Mouse (Mus musculus) induced T-regulatory cell, adult 2 months (primary cell): ENCODE results near the gene Vhl.
"Not testable (repeated sequence)": the region's sequence is repeated elsewhere in the genome, so short reads cannot be mapped to it uniquely, and the experiment has no call there.

Experiments
- DNase-seq: peaks from one replicate; pipeline ENCODE4 v3.0.0-alpha.2; 2012; ENCODE audit warnings: low read depth

The Vhl gene

DNA sequence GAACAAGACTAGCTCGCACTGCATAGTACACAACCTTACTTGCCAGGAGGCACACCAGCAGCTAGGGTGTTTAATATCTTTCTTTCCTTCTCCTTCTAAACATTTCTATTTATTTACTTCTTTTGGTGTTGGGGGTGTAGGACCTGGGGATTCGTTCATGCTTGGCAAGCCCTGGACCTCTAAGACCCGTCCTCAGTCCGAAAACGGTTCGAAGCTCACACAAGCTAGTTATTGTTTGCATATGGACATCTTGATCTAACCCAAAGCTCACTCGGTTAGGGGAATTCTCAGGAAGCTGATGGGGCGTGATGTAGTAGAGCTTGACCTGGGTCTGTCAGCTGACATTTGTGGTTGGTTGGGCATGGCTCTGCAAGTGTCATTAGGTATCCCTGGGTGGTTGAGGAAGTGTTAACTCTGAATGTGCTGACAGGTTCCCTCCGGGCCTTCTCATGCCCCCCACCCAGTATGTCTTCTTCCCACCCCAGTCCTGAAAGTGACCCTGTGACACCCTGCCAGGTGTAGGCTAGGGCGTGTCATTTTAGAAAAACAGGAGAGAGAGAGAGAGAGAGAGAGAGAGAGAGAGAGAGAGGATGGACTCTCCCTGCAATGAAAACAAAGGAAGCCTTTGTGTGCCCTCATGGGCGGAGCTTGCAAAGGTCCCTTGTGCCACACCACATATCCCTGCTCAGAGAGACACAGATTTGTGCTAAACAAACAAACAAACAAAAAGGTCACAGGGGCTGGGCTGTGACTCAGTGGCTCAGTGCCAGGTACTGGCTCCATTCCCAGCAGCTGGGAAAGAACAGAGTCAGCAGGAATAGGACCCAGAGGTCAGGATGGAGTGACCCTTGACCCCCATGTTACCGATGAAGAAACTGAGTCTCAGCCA lies 37.8 kb downstream of the Vhl start:
- DNase-seq: peak; percentile 91

DNA sequence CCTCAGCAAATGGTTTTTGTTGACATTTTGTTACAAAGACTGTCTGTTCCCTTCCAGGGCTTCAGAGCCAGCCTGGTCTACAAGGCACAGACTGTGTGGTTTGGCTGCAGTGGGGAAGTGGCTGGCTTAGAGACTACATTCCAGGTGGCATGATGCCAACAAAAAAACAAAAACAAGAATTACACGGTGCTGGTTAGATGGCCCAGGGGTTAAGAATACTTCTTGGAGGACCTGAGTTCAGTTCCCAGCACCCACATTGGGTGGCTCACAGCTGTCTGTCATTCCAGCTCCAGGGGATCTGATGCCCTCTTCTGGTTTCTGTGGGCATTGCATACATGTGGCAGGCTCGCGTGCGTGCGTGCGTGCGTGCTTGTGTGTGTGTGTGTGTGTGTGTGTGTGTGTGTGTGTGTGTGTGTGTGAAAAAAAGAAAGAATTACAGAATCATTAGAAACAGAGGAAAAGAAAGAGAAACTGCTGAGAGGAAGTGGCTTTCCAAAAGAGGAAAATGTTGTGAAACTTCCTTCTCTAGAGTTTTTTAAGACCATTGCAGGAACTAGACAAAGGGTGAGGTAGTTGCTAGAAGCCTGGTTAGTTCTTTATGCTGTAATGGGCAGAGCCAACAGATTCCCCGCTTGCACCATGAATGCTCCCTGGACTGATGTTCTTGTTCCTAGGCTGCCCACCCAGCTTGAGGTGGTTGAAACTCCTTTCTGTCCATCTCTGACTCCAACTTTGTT lies 39.4 kb downstream of the Vhl start:
- peak; percentile 61 for DNase-seq

DNA sequence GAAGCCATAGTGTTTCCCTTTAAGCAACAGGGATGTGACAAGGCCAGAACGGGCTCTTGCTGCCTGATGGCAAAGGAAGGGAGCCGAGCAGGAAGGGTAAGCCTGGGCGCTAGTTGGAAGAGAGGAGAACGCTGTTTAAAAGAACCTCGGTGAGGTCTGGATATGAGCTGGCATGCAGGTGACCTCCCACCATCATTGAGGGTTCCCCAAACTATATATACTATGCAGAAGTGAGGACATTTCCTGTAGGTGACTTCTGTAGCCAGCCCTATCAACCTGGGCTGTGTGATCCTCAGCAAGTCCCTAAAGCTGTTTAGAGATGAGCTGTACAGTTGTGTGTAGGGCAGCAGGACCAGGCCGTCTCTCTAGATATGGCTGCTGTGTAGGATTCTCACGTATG lies 40.5 kb downstream of the Vhl start:
- peak; percentile 32 for DNase-seq

DNA sequence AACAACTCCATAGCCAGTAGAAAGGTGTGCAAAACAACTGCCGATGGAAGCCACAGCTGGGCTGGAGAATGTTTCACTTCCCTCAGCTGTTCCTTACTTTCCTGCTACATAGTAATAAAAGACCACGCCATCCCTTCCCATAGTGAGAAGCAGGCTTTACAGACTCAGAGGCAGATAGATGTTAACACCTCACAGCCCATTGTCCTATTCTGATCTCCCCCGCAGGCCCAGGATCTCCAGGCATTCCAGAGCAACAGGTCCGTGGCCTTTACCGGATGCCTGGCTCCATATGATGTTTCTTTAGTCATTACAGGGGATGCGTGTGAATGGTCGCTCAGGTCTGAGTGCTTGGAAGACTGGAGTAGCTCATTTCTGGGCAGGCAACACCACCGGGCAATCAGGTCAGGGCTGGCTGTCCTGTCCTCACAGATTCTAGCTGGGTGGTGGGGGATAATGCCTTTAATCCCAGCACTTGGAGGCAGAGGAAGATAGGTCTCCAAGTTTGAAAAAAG lies 43.9 kb downstream of the Vhl start:
- DNase-seq: no peak

DNA sequence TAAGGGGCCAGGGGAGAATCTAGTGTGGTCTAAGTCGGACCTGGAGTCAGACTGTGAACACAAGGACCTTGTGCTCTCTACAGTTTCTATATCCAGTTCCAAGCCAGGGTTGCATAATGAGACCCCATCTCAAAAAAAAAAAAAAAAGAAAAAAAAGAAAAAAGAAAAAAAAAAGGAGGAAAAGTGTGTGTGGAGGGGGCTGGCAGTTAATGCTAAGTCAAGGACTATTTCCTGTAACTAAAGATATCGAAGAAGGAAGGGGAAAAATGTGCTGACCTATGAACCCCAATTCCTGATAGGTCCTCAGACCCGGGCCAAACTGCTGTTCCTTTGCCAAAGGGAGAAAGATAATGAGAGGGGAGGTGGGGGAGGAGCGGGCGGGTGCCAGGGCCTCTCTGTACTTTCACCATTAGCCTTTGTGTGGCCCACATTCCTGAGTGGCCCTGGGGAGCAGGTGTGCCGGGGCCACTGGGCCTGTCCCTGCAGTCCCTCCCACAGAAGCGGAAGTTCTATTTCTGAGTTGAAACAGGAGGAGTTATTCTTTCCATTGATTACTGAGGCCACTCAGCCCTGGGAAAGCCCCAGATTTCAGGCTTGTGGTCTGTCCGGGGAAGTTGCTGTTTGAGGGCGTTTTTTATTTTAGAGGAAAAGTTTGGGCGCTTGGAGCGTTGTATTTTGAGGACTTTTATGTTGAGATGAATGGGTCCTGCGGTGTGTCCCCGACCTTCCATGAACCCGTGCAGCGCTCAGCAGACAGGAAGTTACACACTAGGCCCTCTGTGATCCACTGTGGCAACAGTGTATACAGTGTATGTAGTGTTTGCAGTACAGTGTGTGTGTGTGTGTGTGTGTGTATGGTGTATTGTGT lies 44.8 kb downstream of the Vhl start:
- peak; percentile 93 for DNase-seq

DNA sequence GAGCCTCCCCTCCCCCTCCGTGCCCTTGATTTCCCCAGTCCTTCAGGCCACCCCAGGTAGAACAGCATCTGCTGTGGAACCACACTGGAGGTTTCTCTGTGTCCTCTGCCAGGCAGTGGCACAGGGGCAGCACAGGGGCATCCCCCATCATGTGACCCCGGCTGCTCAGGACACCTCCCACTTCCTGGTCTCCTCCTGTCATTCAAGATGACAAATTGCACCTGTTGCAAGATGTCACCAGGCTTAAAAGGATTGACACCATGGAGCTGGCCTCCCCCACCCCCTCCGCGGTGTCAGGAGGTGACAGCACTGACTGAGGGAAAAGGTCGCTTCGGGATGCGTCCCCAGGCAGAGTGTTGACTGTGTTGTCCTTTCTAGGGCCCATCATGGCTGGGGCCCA lies 46.1 kb downstream of the Vhl start:
- peak; percentile 93 for DNase-seq

DNA sequence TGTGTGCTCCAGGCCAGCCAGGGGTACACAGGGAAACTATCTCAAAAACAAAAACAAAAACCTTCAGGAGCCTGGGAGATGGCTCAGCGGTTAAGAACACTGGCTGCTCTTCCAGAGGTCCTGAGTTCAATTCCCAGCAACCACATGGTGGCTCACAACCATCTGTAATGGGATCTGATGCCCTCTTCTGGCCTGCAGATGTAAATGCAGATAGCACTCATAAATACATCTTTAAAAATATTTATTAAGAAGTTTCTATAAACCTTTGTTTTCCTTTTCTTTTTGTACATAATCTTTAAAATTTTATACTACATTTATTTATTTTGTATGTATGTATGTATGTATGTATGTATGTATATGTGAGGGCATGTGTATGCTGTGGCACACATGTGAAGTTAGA lies 48.3 kb downstream of the Vhl start:
- not testable (repeated sequence) for DNase-seq

DNA sequence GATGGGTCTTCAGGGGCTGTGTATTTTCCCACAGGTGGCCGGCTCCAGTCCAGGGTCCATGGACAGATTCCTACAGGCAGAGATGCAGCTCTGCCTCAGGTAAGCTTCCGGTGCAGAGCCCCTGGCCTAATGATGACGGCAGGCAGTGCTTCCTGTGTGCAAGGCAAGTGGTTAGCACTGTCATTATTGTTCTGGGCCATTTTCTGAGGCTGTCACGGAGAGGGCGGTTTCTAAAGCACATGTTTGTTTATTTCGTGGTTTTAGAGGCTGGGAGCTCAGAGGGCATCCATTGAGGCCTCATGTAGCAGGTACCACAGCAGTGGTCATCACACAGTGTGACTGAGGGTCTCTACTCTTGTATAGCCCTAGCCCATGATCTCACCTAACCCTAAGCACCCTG lies 49.2 kb downstream of the Vhl start:
- DNase-seq: peak; percentile 71

DNA sequence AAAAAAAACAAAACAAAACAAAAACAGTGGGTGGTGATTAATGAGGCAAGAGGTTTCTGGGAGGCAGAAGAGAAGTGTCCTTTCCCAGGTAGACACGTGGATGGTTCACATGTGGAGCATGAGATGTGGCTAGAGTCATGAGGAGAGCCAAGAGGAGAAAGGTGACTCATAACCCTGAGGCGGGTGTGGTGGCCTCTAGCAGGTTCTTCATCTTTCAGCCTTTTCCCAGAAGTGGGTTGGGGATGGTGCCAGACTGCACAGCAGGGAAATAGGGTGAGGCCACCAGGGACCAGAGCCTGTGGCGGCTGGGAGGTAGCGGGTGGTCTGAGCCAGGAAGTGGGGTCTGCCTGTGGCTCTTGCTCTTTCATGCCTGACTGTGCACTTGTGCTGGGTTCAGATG lies 51.5 kb downstream of the Vhl start:
- DNase-seq: peak; percentile 39

DNA sequence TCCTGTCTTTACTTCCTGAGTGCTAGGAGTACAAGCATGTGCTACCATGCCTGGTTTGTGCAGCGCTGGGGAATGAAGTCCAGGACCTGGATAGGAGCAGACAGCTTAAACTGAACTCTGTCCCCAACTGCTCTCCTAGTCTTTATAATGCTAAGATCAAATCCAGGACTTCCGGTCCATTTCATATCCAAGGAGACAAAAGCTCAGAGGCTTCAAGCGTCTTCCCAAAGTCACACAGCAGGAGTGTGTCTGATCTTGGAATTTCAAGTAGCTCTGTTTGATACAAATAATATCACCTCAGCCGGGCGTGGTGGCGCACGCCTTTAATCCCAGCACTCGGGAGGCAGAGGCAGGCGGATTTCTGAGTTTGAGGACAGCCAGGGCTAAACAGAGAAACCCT lies 52.2 kb downstream of the Vhl start:
- no peak for DNase-seq

DNA sequence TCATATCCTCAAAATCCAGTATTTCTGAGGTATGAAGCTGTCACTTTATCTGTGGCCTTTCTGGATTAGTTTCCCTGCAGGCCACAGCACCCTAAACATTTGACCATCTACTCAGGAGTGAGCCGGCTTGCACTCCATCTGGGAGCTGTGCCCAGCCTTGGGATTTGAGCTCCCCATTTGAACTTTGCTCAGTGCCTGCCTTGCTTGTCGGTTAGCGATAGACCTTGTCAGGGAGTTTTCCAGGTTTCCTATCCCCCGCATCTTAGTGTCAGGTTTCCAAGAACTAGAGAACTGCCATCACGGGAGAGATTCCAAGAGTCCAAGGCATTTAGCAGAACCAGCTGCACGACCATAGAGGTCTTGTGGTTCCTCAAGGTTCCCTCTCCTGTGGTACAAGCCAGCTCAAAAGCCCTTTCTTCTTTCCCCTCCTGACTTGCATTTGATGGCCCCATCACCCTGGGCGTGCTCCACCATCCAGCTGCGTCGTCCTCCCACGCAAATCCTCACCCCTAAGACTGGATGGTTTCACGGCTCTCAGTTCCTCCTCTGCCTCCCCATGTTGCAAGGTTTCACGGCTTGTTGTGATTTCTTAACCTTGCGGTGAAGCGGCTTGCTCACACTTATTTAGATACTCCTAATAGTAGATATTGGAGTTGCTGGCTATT lies 53.4 kb downstream of the Vhl start:
- DNase-seq: no peak

DNA sequence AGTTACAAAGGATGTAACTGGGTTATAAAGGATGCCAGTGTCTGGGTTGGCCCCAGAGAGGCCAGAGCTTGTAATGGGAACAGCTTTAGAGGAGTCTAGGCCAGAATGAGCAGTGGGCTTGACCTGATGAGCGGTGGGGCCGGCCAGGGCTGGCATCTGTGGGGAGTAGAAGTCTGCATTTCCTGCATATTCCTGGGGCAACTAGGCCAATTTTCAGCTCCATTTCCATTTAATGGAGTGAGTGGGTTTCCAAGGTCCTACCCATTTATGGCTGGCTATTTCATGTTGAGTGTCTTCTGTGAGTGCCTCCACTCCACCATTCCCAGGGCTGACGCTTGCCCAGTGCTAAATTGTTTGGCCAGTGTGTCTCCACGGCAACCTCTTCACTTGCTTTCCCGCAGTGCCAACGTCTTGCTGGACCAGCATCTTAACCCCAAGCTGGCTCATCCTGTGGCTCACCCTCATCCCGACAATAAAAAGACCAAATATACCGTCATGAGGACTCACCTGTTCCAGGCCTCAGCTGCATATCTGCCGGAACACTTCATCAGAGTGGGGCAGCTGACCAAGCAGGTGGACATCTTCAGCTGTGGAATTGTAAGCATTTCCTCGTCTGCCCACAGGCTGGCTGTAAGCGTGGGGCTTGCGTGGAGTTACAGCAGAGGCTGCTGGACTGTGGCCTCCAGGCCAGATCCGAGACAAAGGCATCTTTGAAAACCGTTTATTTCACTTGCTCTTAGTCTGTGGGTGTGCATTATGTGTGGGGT lies 54.7 kb downstream of the Vhl start:
- no peak for DNase-seq

DNA sequence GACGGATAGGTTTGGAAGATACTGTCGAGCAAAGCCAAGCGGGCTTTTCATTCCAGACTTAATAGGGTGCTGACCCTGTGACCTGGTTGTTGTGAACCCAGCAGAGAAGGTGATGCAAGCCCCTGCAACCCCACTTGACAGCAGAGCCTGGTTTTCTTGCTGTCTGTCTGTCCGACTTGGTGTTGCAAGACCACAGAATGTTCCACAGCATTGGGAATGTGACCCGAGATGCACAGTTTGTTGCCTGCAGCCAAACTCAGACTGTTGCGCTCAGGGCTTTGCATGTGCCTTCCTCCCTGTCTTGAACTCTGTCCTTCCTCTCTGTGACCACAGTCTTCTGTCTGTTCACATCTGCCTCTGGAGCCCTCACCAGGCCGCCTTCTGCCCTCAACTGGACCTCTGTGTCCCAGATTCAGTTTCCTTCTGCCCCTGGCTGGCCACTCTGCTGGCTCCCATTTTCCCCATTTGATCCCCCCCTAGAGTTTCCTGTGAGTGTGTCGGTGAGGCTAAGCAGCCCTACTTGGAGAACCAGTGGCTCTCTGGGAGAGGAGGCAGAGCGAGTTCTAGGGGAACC lies 56.3 kb downstream of the Vhl start:
- no peak for DNase-seq
